Mouse (Mus musculus) kidney, adult 2 months (tissue): ENCODE data around the gene Smc6.

Experiments
- CTCF ChIP-seq: fragments of 200-500 bp; conservative IDR thresholded peaks from 2 replicates; pipeline ENCODE4 v1.5.1; 2011; ENCODE audit warnings: low read depth, mild to moderate bottlenecking, control low read depth, low read length, moderate library complexity, mixed read lengths; ENCODE audit not compliant: insufficient read depth, insufficient read length
- POLR2A ChIP-seq: fragments of 200-500 bp; IDR thresholded peaks from one replicate; pipeline ENCODE4 v1.6.1; 2011; ENCODE audit warnings: low read depth, low read length, control low read depth

- TF ChIP-seq POLR2A: no peak
- TF ChIP-seq CTCF: no peak
Observed at GRCm38 (mm10) chr12:11230267-11230666, 35.4 kb upstream of the Smc6 start.
